Mouse (Mus musculus): Measurements from ENCODE around the gene Ergic1.

DNA sequence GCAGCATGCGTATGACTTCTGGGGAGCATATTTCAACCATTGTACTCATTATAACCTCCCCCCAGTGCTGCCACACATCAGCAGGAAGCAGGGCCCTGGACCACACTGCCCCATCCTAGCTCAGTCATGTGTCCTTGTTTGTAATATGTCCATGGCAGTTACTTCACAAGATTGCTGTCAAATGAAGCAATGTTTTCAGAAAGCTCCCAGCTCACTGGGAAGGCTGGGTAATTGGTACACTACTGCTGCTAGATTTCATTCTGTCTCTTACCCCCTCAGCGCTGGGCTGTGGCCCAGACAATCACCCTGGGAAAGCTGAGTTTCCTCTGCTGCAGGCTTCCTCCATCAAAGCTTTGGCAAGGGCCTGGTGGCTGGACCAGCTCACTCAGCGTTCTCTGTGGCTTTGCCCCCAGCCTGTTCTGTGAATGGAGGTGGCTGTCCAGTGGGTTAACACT is 79.0 kb downstream of the Ergic1 start:
- TF ChIP-seq CTCF (IDR thresholded peaks at IDR 0.05; ENCODE audit: insufficient read depth, low read length) (no peak), POLR2A (IDR thresholded peaks at IDR 0.05; ENCODE audit: borderline replicate concordance, extremely low read depth, low read depth, low read length) (no peak)

Measured in lung, adult 2 months (tissue).